Mouse (Mus musculus): ENCODE data around the gene Hcn2.

DNA sequence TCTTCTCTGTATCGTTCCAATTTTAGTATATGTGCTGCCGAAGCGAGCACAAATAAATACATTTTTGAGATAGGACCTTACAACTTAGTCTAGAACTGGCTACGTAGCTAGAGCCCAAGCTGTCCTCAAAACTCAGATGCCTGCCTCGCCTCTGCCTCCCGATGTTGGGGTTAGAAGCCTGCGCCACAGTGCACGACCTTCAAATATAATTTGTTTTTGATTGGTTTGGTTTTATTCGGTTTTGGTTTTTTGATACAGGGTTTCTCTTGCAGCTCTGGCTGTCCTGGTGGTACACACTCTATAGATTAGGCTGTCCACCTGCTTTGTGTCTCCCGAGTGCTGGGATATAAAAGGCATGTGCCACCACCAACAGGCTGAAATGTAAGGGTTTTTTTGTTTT is 12.9 kb upstream of the Hcn2 start:
- TF ChIP-seq POLR2A (IDR thresholded peaks at IDR 0.05; ENCODE audit: extremely low read depth, insufficient read depth, low read length) (no peak), CTCF (IDR thresholded peaks at IDR 0.05; ENCODE audit: low read depth, low read length) (no peak)

Measured in liver, adult 2 months (tissue).